Mouse (Mus musculus): ENCODE measurements around the gene Tlr2. TPM values are rescaled to one million over a fixed set of nuclear protein-coding genes. Genes with fewer than 3 reads are reported as not detected.
"Not testable (repeated sequence)": the region's sequence is repeated elsewhere in the genome, so short reads cannot be mapped to it uniquely, and the experiment has no call there.

Gene Tlr2
- total RNA-seq, 1 experiment, result 11.8 TPM

DNA sequence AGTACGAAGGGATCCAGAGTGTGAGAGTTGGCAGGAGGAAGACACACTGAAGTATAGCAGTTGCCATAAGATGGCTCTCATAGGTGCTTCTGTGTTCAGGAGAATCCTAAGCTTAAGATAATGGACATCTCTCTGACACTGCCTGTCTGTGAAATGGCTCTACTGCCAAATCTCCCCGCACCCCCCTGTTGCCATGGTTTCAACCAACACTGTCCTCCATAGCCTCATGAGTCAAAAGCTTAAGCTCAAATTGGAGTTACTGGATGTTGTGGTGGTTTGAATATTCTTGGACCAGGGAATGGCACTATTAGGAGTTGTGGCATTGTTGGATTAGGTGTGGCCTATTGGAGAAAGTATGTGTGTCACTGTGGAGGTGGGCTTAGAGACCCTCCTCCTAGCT is 28.2 kb upstream of the Tlr2 start:
- in situ Hi-C loops (cut with MboI; ENCODE audit: low sequenced_read_pairs in 2 of 2, unreplicated experiment in 2 of 2), result no loop called here
- DNase-seq (ENCODE audit: low read depth, low spot score), result no peak

DNA sequence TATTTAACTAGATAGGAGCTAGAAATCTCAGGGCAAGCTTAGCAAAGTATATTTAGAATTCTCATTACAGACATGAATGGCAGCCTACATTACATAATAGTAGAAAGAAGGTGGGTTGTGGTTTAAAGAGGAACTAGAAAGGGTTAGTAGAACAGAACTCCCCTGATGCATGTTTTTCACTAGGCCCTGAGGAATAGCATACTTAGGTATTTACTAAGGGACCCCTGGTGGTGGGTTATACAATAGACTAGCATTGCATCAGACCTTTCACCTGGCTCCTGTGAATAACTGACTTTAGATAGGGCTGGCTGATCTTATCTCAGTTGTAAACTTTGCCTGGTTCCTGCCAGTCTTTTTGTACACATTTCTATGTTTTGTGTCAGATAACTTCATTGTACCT is 25.5 kb upstream of the Tlr2 start:
- H3K4me3 ChIP-seq (ENCODE audit: insufficient read depth in 1 of 2, low read depth in 1 of 2, low read length in 2 of 2, poor library complexity in 1 of 2, severe bottlenecking in 1 of 2); in situ Hi-C loops (cut with MboI; ENCODE audit: low sequenced_read_pairs in 2 of 2, unreplicated experiment in 2 of 2); DNase-seq (ENCODE audit: low read depth, low spot score); H3K9ac ChIP-seq (ENCODE audit: insufficient read depth, low read depth, low read length, poor library complexity, severe bottlenecking); H3K36me3 ChIP-seq (ENCODE audit: control insufficient read depth, insufficient read depth, low read length, poor library complexity, severe bottlenecking); H3K9me3 ChIP-seq (ENCODE audit: control insufficient read depth, insufficient read depth, low read depth, low read length): not testable (repeated sequence)
- peak overlapping the region; percentile 71; the same call in 1 of the 2 replicates for H3K27ac ChIP-seq (ENCODE audit: insufficient read depth, low read depth, low read length, poor library complexity, severe bottlenecking)
- H3K4me1 ChIP-seq (ENCODE audit: control insufficient read depth in 2 of 2, insufficient read depth in 2 of 2, low read length in 2 of 2, poor library complexity in 1 of 2), result peaks cover 7 to 12% of the 10 kb centered on the region in 2 experiments; a peak in 3 of 4 replicates

More for the DNA sequence above, 28.2 kb upstream of the Tlr2 start:
- Histone ChIP-seq H3K9me3 (ENCODE audit: control insufficient read depth, insufficient read depth, low read depth, low read length) (0 out of 2 replicates have a peak, but pooled peaks cover 2% of the 10 kb centered on the region), H3K4me1 (ENCODE audit: control insufficient read depth in 2 of 2, insufficient read depth in 2 of 2, low read length in 2 of 2, poor library complexity in 1 of 2) (peaks cover 4 to 10% of the 10 kb centered on the region in 2 experiments; a peak in 1 of 4 replicates), H3K9ac (ENCODE audit: insufficient read depth, low read depth, low read length, poor library complexity, severe bottlenecking) (peak overlapping the region; percentile 59; the same call in 1 of the 2 replicates), H3K36me3 (ENCODE audit: control insufficient read depth, insufficient read depth, low read length, poor library complexity, severe bottlenecking) (peaks cover 3% of the 10 kb centered on the region; the same call in 1 of the 2 replicates), H3K27ac (ENCODE audit: insufficient read depth, low read depth, low read length, poor library complexity, severe bottlenecking) (peak overlapping the region; percentile 82), H3K4me3 (ENCODE audit: insufficient read depth in 1 of 2, low read depth in 1 of 2, low read length in 2 of 2, poor library complexity in 1 of 2, severe bottlenecking in 1 of 2) (no peak overlapping the region; a peak in 1 of 4 replicates)
- TF ChIP-seq CHD2 (IDR thresholded peaks at IDR 0.05; ENCODE audit: low read depth, low read length) (no peak), ZC3H11A (IDR thresholded peaks at IDR 0.05; ENCODE audit: borderline replicate concordance, low read depth, low read length) (no peak), HCFC1 (IDR thresholded peaks at IDR 0.05; ENCODE audit: borderline replicate concordance, insufficient read depth, low read length) (no peak), MAFK (IDR thresholded peaks at IDR 0.05; ENCODE audit: insufficient read depth, low read depth, low read length) (no peak), ZNF384 (IDR thresholded peaks at IDR 0.05; ENCODE audit: low read depth, low read length) (no peak)

DNA sequence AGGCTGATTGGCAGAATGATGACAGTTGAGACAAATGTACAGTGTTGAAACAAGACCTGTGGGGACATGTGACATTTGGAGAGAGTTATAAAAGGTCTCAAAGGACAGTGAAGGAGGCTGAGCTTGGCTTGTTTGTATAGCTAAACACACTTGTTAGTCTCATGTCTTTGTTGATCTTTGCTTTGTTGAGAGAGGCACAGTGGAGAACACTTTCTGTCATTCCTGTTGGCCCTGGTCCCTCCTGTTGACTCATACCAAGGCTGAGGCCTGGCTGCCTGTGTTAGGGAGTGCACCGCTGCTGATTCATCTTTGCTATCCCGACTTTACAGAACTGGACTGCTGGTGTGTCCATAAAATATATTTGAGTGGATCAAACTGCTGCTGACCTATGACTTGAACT is 23.6 kb upstream of the Tlr2 start:
- Histone ChIP-seq H3K4me3 (ENCODE audit: insufficient read depth in 1 of 2, low read depth in 1 of 2, low read length in 2 of 2, poor library complexity in 1 of 2, severe bottlenecking in 1 of 2) (no peak overlapping the region), H3K4me1 (ENCODE audit: control insufficient read depth in 2 of 2, insufficient read depth in 2 of 2, low read length in 2 of 2, poor library complexity in 1 of 2) (peaks cover 6 to 15% of the 10 kb centered on the region in 2 experiments), H3K9me3 (ENCODE audit: control insufficient read depth, insufficient read depth, low read depth, low read length) (no peaks in the 10 kb centered on the region), H3K9ac (ENCODE audit: insufficient read depth, low read depth, low read length, poor library complexity, severe bottlenecking) (no peak overlapping the region), H3K36me3 (ENCODE audit: control insufficient read depth, insufficient read depth, low read length, poor library complexity, severe bottlenecking) (peaks cover 3% of the 10 kb centered on the region; the same call in 1 of the 2 replicates), H3K27ac (ENCODE audit: insufficient read depth, low read depth, low read length, poor library complexity, severe bottlenecking) (no peak overlapping the region; the same call in 1 of the 2 replicates)
- TF ChIP-seq ZNF384 (IDR thresholded peaks at IDR 0.05; ENCODE audit: low read depth, low read length) (no peak), MAFK (IDR thresholded peaks at IDR 0.05; ENCODE audit: insufficient read depth, low read depth, low read length) (no peak), ZC3H11A (IDR thresholded peaks at IDR 0.05; ENCODE audit: borderline replicate concordance, low read depth, low read length) (no peak), CHD2 (IDR thresholded peaks at IDR 0.05; ENCODE audit: low read depth, low read length) (no peak), HCFC1 (IDR thresholded peaks at IDR 0.05; ENCODE audit: borderline replicate concordance, insufficient read depth, low read length) (no peak)
- in situ Hi-C loops (cut with MboI; ENCODE audit: low sequenced_read_pairs in 2 of 2, unreplicated experiment in 2 of 2), result no loop called here
- no peak for DNase-seq (ENCODE audit: low read depth, low spot score)

DNA sequence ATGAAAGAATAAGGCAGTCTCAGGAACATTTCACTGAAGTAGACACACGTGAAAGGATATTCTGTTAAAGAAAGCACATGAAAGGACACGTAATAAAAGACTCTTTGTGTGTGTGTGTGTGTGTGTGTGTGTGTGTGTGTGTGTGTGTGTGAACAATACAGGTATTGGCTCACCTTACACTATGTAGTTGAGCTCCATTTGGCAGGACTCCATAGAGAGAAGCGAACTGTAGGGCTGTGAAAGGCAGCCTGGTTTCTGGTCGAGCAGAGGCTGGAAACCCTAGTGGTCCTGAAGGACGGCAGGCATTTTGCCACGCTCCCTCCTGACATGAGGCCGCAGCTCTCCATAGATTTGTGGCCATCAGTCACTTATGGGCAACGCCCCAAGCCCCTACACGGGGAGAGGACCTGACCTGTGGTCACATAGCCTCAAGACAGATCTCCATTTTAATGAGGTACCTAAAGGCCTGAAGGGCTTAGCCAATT is 22.5 kb upstream of the Tlr2 start:
- no peak for TF ChIP-seq HCFC1 (IDR thresholded peaks at IDR 0.05; ENCODE audit: borderline replicate concordance, insufficient read depth, low read length)
- TF ChIP-seq ZC3H11A (IDR thresholded peaks at IDR 0.05; ENCODE audit: borderline replicate concordance, low read depth, low read length), result no peak
- TF ChIP-seq MAFK (IDR thresholded peaks at IDR 0.05; ENCODE audit: insufficient read depth, low read depth, low read length), result no peak
- TF ChIP-seq ZNF384 (IDR thresholded peaks at IDR 0.05; ENCODE audit: low read depth, low read length), result no peak
- no peak for TF ChIP-seq CHD2 (IDR thresholded peaks at IDR 0.05; ENCODE audit: low read depth, low read length)
- H3K4me3 ChIP-seq (ENCODE audit: insufficient read depth in 1 of 2, low read depth in 1 of 2, low read length in 2 of 2, poor library complexity in 1 of 2, severe bottlenecking in 1 of 2), result no peak overlapping the region
- no peak overlapping the region for H3K9ac ChIP-seq (ENCODE audit: insufficient read depth, low read depth, low read length, poor library complexity, severe bottlenecking)
- in situ Hi-C loops (cut with MboI; ENCODE audit: low sequenced_read_pairs in 2 of 2, unreplicated experiment in 2 of 2), result no loop called here
- no peak overlapping the region; the same call in 1 of the 2 replicates for H3K27ac ChIP-seq (ENCODE audit: insufficient read depth, low read depth, low read length, poor library complexity, severe bottlenecking)
- no peaks in the 10 kb centered on the region for H3K36me3 ChIP-seq (ENCODE audit: control insufficient read depth, insufficient read depth, low read length, poor library complexity, severe bottlenecking)
- peaks cover 6 to 10% of the 10 kb centered on the region in 2 experiments for H3K4me1 ChIP-seq (ENCODE audit: control insufficient read depth in 2 of 2, insufficient read depth in 2 of 2, low read length in 2 of 2, poor library complexity in 1 of 2)
- H3K9me3 ChIP-seq (ENCODE audit: control insufficient read depth, insufficient read depth, low read depth, low read length), result no peaks in the 10 kb centered on the region
- DNase-seq (ENCODE audit: low read depth, low spot score), result no peak

DNA sequence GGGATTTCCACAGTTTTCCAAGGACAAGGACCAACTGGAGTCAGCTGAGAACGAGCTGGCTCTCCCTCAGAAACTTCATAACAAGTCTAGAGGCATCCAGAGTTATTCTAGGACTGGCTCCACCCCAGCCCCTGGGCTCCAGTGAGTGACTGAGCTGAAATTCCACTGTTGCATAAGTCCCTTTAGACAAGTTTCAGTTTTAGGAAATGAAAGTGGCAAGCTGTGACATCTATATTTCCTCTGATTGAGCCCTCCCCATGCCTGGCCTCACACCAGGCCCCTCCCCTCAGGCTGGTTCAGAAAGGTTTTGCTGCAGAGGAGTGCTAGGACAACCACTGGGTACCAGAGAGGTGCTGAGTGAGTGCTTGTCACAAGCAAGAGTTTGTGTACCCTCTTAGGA is 21.4 kb upstream of the Tlr2 start:
- TF ChIP-seq HCFC1 (IDR thresholded peaks at IDR 0.05; ENCODE audit: borderline replicate concordance, insufficient read depth, low read length), result no peak
- no peak for TF ChIP-seq CHD2 (IDR thresholded peaks at IDR 0.05; ENCODE audit: low read depth, low read length)
- TF ChIP-seq MAFK (IDR thresholded peaks at IDR 0.05; ENCODE audit: insufficient read depth, low read depth, low read length), result no peak
- no peak for TF ChIP-seq ZC3H11A (IDR thresholded peaks at IDR 0.05; ENCODE audit: borderline replicate concordance, low read depth, low read length)
- no peak for TF ChIP-seq ZNF384 (IDR thresholded peaks at IDR 0.05; ENCODE audit: low read depth, low read length)
- DNase-seq (ENCODE audit: low read depth, low spot score), result no peak
- Histone ChIP-seq H3K4me3 (ENCODE audit: insufficient read depth in 1 of 2, low read depth in 1 of 2, low read length in 2 of 2, poor library complexity in 1 of 2, severe bottlenecking in 1 of 2) (no peak overlapping the region), H3K36me3 (ENCODE audit: control insufficient read depth, insufficient read depth, low read length, poor library complexity, severe bottlenecking) (no peaks in the 10 kb centered on the region), H3K9me3 (ENCODE audit: control insufficient read depth, insufficient read depth, low read depth, low read length) (no peaks in the 10 kb centered on the region), H3K4me1 (ENCODE audit: control insufficient read depth in 2 of 2, insufficient read depth in 2 of 2, low read length in 2 of 2, poor library complexity in 1 of 2) (peaks cover 3 to 6% of the 10 kb centered on the region in 2 experiments), H3K9ac (ENCODE audit: insufficient read depth, low read depth, low read length, poor library complexity, severe bottlenecking) (no peak overlapping the region), H3K27ac (ENCODE audit: insufficient read depth, low read depth, low read length, poor library complexity, severe bottlenecking) (no peak overlapping the region)
- in situ Hi-C loops (cut with MboI; ENCODE audit: low sequenced_read_pairs in 2 of 2, unreplicated experiment in 2 of 2), result no loop called here

Data from ES-E14 (cell line).